Mouse (Mus musculus) mouse embryonic stem cell (cell line): ENCODE results near the gene Prc1.

ENCODE experiments used
- in situ Hi-C, 2 experiments: fragments of 300-500 bp; cut with MboI; formaldehyde crosslinking; loops; 1 replicate in 1 of 2; 3 replicates in 1 of 2; pipeline ENCODE4 v1.14.3; 2019 to 2020; ENCODE audit warnings: low sequenced_read_pairs in 2 of 2, low pct_unique_long_range_greater_than_20kb in 1 of 2, mixed read lengths in 1 of 2; ENCODE audit not compliant: unreplicated experiment in 1 of 2

The Prc1 gene

DNA sequence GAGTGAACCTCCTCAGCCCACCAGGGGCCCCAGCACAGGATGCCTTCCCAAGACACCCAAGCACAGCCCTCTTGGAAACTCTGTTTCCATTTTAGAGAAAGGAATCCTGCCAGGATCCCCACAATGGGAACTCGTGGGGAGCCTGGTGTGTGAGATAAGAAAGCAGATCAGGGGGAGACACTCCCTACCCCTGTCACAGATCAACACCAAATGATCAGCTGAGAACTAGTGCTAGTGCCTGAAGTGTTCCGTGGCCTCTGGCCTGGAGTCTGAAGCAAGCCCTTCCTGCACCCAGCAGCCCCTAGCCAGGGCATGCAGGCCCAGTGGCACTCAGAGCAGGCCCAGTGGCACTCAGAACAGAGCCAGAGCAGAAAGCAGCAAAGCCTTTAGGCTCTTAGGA is 56.6 kb downstream of the Prc1 start:
- in situ Hi-C loops, result no loop called here

DNA sequence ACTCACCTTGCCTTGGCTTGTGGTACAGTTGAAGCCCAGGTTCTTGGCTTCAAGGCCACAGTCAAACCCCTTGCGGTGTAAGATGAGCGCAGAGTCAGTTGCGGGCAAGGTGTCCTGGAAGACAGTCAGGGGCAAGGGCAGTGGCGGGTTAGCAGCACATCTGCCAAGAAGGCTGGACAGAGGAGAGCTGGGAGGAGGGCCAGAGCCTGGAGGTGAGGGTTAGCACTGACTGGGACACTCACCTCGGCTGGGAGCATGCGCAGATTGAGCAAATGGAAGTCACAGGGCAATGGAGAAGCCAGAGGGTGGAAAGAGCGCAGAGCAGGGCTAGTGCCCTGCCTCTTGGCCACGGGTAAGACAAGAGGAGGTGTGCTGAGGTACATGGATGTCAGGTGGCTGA is 58.7 kb downstream of the Prc1 start:
- in situ Hi-C loops, result no loop called here

DNA sequence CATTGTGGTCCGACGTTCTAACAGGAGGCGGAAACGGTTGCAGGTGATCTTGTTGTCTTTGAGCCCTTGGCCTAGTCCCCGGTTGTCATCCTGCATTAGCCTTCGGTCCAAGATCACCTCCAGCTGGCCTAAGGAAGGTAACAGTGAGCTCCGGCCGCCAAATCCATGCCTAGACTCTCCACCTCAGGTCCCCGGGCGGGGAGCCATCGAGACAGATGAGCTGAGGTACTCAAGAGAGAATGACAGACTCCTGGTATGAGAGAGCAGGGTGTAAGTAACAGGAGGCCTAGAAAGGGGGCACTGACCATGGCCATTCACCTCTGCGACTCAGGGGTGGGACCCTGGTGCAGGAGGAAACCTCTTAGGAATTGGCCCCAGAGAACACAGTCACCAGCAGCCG is 62.1 kb downstream of the Prc1 start:
- in situ Hi-C loops, result no loop called here

DNA sequence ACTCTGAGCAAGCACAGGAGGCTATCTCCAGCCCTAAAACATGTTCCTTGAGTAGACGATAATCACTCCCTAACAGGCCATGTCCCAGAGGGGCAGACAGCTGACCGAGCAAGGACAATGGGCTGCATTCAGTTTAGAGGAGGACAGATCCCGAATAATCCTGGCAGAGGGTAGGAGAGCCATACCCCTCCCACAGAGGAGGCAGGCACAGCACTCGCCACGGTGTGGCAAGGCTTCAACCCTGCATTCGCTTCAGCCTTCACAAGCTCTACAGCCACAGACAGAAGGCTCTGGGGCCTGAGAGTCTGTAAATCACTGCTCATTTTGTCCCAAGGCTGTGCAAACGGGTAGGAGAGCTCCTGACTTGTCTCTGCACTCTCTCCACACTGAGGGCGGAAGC is 62.9 kb downstream of the Prc1 start:
- in situ Hi-C loops, result no loop called here

DNA sequence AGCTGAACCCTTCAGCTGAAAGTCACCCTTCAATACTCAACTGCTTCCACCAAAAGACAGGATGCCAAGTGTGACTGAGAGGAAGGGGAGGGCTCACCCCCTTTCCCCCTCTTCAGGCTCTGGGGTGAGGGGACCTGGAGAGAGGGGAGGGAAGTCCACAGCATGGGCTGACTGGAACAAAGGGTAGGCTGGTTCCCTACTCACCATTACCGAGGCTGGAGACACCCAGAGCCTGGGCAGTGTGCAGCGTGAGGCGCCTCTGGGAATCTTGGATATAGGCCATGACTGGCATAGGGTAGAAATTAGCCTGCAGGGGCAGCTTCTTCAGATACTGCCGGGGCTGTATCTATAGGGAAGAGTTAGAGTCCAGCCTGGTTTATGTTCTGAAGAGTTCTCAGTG is 63.8 kb downstream of the Prc1 start:
- in situ Hi-C loops, result no loop called here

DNA sequence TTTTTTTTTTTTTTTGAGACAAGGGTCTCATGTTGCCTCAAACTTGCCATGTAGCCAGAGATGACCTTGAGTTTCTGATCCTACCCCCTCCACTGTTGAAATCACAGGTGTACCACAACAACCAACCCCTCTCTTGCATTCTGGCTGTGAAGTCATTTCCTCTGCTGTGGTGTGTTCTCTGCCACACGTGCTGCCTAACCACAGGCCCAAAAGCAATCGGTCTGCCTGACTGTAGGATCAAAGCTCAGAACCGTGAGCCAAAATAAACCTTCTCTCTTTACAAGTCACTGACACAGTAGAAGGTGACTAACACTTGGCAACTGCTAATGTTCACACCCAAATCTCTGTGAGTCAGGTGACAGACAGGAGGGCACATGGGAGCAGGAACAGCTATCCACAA is 66.2 kb downstream of the Prc1 start:
- in situ Hi-C loops, result no loop called here

DNA sequence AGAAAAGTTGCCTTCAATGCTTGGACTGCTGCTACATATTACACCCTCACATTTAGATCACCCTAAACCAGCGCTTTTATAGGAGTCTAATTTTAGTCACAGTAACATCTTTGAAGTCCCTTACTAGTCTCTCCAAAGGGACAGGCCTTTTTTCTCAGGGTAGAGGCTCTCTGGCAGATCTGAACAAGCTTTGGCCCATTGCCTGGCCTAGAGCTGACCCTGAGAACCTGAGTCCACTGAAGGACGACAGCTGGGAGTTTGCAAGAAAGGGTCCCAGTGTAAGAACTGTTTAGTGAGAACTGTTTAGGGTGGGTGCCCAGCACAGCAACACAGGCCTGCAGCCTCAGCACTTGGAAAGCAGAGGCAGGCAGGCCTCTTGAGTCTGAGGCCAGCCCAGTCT is 71.5 kb downstream of the Prc1 start:
- in situ Hi-C loops, result no loop called here
